Mouse (Mus musculus): Measurements from ENCODE around the gene Arhgap28.

Gene Arhgap28

GRCm38 (mm10) chr17:68003741-68004560 lies at the start of gene Arhgap28:
Arhgap28 (minus strand) TSS chr17:68004120.
- in situ Hi-C loops (cut with MboI; ENCODE audit: unreplicated experiment in 2 of 2): no loop called here

- in situ Hi-C loops (cut with MboI; ENCODE audit: unreplicated experiment in 2 of 2): no loop called here
These were observed 42.4 kb upstream of the Arhgap28 start for GRCm38 (mm10) chr17:68046341-68046675.

GRCm38 (mm10) chr17:68045655-68046340 lies 41.9 kb upstream of the Arhgap28 start:
- in situ Hi-C loops (cut with MboI; ENCODE audit: unreplicated experiment in 2 of 2): no loop called here

GRCm38 (mm10) chr17:68042377-68042776 lies 38.5 kb upstream of the Arhgap28 start:
- in situ Hi-C loops (cut with MboI; ENCODE audit: unreplicated experiment in 2 of 2): no loop called here

- in situ Hi-C loops (cut with MboI; ENCODE audit: unreplicated experiment in 2 of 2): no loop called here
These were observed 33.1 kb upstream of the Arhgap28 start for GRCm38 (mm10) chr17:68037011-68037410.

GRCm38 (mm10) chr17:68029495-68029894 lies 25.6 kb upstream of the Arhgap28 start:
- in situ Hi-C loops (cut with MboI; ENCODE audit: unreplicated experiment in 2 of 2): no loop called here

- in situ Hi-C loops (cut with MboI; ENCODE audit: unreplicated experiment in 2 of 2): no loop called here
These were observed 24.6 kb upstream of the Arhgap28 start for GRCm38 (mm10) chr17:68028519-68028918.

- in situ Hi-C loops (cut with MboI; ENCODE audit: unreplicated experiment in 2 of 2): no loop called here
These were observed 20.4 kb upstream of the Arhgap28 start for GRCm38 (mm10) chr17:68024327-68024726.

GRCm38 (mm10) chr17:68019466-68020065 lies 15.6 kb upstream of the Arhgap28 start:
- in situ Hi-C loops (cut with MboI; ENCODE audit: unreplicated experiment in 2 of 2): no loop called here

- in situ Hi-C loops (cut with MboI; ENCODE audit: unreplicated experiment in 2 of 2): no loop called here
These were observed 13.2 kb upstream of the Arhgap28 start for GRCm38 (mm10) chr17:68017095-68017494.

GRCm38 (mm10) chr17:68011606-68012005 lies 7.7 kb upstream of the Arhgap28 start:
- in situ Hi-C loops (cut with MboI; ENCODE audit: unreplicated experiment in 2 of 2): no loop called here

- in situ Hi-C loops (cut with MboI; ENCODE audit: unreplicated experiment in 2 of 2): no loop called here
These were observed 6.1 kb upstream of the Arhgap28 start for GRCm38 (mm10) chr17:68010041-68010440.

GRCm38 (mm10) chr17:68004581-68005330 lies 836 bp upstream of the Arhgap28 start:
- in situ Hi-C loops (cut with MboI; ENCODE audit: unreplicated experiment in 2 of 2): no loop called here

- in situ Hi-C loops (cut with MboI; ENCODE audit: unreplicated experiment in 2 of 2): no loop called here
These were observed 1.0 kb downstream of the Arhgap28 start for GRCm38 (mm10) chr17:68002608-68003595.

GRCm38 (mm10) chr17:67999801-68000200 lies 4.1 kb downstream of the Arhgap28 start:
- in situ Hi-C loops (cut with MboI; ENCODE audit: unreplicated experiment in 2 of 2): no loop called here

GRCm38 (mm10) chr17:67996769-67997155 lies 7.2 kb downstream of the Arhgap28 start:
- in situ Hi-C loops (cut with MboI; ENCODE audit: unreplicated experiment in 2 of 2): no loop called here

GRCm38 (mm10) chr17:67996097-67996768 lies 7.7 kb downstream of the Arhgap28 start:
- in situ Hi-C loops (cut with MboI; ENCODE audit: unreplicated experiment in 2 of 2): no loop called here

GRCm38 (mm10) chr17:67995277-67995819 lies 8.6 kb downstream of the Arhgap28 start:
- in situ Hi-C loops (cut with MboI; ENCODE audit: unreplicated experiment in 2 of 2): no loop called here

- in situ Hi-C loops (cut with MboI; ENCODE audit: unreplicated experiment in 2 of 2): no loop called here
These were observed 9.1 kb downstream of the Arhgap28 start for GRCm38 (mm10) chr17:67994861-67995260.
